Mouse (Mus musculus) spleen, adult 2 months (tissue): ENCODE measurements around the gene Plekha1.

Experiments
- CTCF ChIP-seq: fragments of 200-500 bp; IDR thresholded peaks from 2 replicates; pipeline ENCODE4 v1.5.1; 2011; ENCODE audit warnings: mild to moderate bottlenecking, inconsistent platforms; ENCODE audit not compliant: insufficient read depth, insufficient read length, insufficient replicate concordance; ENCODE audit errors: extremely low read depth
- POLR2A ChIP-seq: fragments of 200-500 bp; IDR thresholded peaks from 2 replicates; pipeline ENCODE4 v1.6.1; 2011; ENCODE audit warnings: low read depth, low read length, inconsistent platforms

GRCm38 (mm10) chr7:130949331-130949751 lies 83.8 kb downstream of the Plekha1 start:
- no peak for TF ChIP-seq CTCF
- TF ChIP-seq POLR2A = no peak
